Mouse (Mus musculus): ENCODE data around the gene Rab37.

GRCm38 (mm10) chr11:115082196-115082595 is 9.0 kb upstream of the Rab37 start:
- TF ChIP-seq USF1 (IDR thresholded peaks at IDR 0.05; ENCODE audit: low read depth) (no peak), CTCF (IDR thresholded peaks at IDR 0.05; ENCODE audit: control insufficient read depth, insufficient read depth, insufficient read length) (no peak)
